Mouse (Mus musculus) thymus, adult 2 months (tissue): Measurements from ENCODE around the gene Osgep. TPM values are rescaled to one million over a fixed set of nuclear protein-coding genes. Genes with fewer than 3 reads are reported as not detected.
A peak's percentile ranks its signal among the peaks of the same experiment; 100 is the strongest.

Experiments used
- DNase-seq: peaks from one replicate; pipeline ENCODE4 v3.0.0; 2021
- H3K27ac ChIP-seq: fragments of 200-500 bp; 2 replicates; pipeline ENCODE4 v1.5.1; 2012; ENCODE audit warnings: low read length, control low read depth; ENCODE audit not compliant: control insufficient read depth, insufficient read depth
- H3K27me3 ChIP-seq: fragments of 200-500 bp; 2 replicates; pipeline ENCODE4 v1.6.1; 2012; ENCODE audit warnings: mild to moderate bottlenecking, low read length, moderate library complexity, mixed read lengths; ENCODE audit not compliant: control insufficient read depth, insufficient read depth
- H3K36me3 ChIP-seq: fragments of 200-500 bp; 2 replicates; pipeline ENCODE4 v1.6.1; 2012; ENCODE audit warnings: mild to moderate bottlenecking, low read length, moderate library complexity; ENCODE audit not compliant: control insufficient read depth, insufficient read depth
- H3K4me1 ChIP-seq: fragments of 200-500 bp; replicated peaks from 2 replicates; pipeline ENCODE4 v1.6.1; 2012; ENCODE audit warnings: low read length; ENCODE audit not compliant: control insufficient read depth, insufficient read depth
- H3K4me3 ChIP-seq: fragments of 200-500 bp; 2 replicates; pipeline ENCODE4 v1.5.1; 2012; ENCODE audit warnings: mild to moderate bottlenecking, low read length, control low read depth, moderate library complexity; ENCODE audit not compliant: control insufficient read depth, insufficient read depth
- CTCF ChIP-seq: fragments of 200-500 bp; IDR thresholded peaks from 2 replicates; pipeline ENCODE4 v1.5.1; 2012; ENCODE audit warnings: mild to moderate bottlenecking, control low read depth, low read length, moderate library complexity, borderline replicate concordance; ENCODE audit not compliant: control insufficient read depth, poor library complexity, insufficient read depth; ENCODE audit errors: extremely low read depth
- POLR2A ChIP-seq: fragments of 200-500 bp; IDR thresholded peaks from 2 replicates; pipeline ENCODE4 v1.6.1; 2012; ENCODE audit warnings: mild to moderate bottlenecking, low read length, control low read depth, moderate library complexity; ENCODE audit not compliant: control insufficient read depth, poor library complexity, insufficient read depth; ENCODE audit errors: extremely low read depth
- WGBS: fragments of 180-500 bp; shearing (Covaris S2); methylation state at CpG from one replicate; pipeline ENCODE4 v1.1.7; 2018; 5-methylcytosine and 5-hydroxymethylcytosine counted together
- polyA plus RNA-seq: library from polyadenylated mRNA; depleted of rRNA; stranded (reverse); fragments of >200 nt; gene quantifications from 2 replicates; pipeline ENCODE4 v1.2.3, GENCODE M21; 2012

Osgep gene
- polyA plus RNA-seq, 1 experiment = 131 TPM

- Histone ChIP-seq H3K27ac (peak within 1 kb of the TSS; percentile 47), H3K27me3 (no peaks in the 10 kb centered on the region), H3K4me1 (peaks cover 7% of the 10 kb centered on the region), H3K36me3 (no peaks in the 10 kb centered on the region; the same call in 1 of the 2 replicates), H3K4me3 (peak within 1 kb of the TSS; percentile 49)
- WGBS = 3% methylated on average over 31 of the region's 31 CpGs
- DNase-seq = peak; percentile 82
- TF ChIP-seq POLR2A (peak; percentile 40; the same call in 1 of the 2 replicates), CTCF (peak; percentile 61; the same call in 1 of the 2 replicates)
Observed at GRCm38 (mm10) chr14:50943932-50944667, 19.4 kb upstream of the Osgep start, which contains the start of gene Gm49342. TSS of gene Gm49342 (plus strand) at chr14:50944517.

GRCm38 (mm10) chr14:50938940-50939339, 14.2 kb upstream of the Osgep start:
- Histone ChIP-seq H3K27ac (no peak overlapping the region), H3K27me3 (no peaks in the 10 kb centered on the region), H3K4me1 (peaks cover 3% of the 10 kb centered on the region), H3K36me3 (no peaks in the 10 kb centered on the region), H3K4me3 (no peak overlapping the region)
- DNase-seq = no peak
- 21% methylated on average over 2 of the region's 2 CpGs for WGBS
- TF ChIP-seq CTCF (no peak), POLR2A (no peak)

- H3K4me1 ChIP-seq = no peaks in the 10 kb centered on the region; the same call in 1 of the 2 replicates
Observed at GRCm38 (mm10) chr14:50938119-50938908, 13.6 kb upstream of the Osgep start.

GRCm38 (mm10) chr14:50936649-50937048, 12.0 kb upstream of the Osgep start:
- peaks cover under 1% of the 10 kb centered on the region; the same call in 1 of the 2 replicates for H3K4me1 ChIP-seq
- no peak for DNase-seq
- no peaks in the 10 kb centered on the region for H3K36me3 ChIP-seq
- 88% methylated on average over 1 of the region's 1 CpGs for WGBS
- H3K4me3 ChIP-seq = no peak overlapping the region
- no peaks in the 10 kb centered on the region for H3K27me3 ChIP-seq
- H3K27ac ChIP-seq = no peak overlapping the region
- TF ChIP-seq POLR2A = no peak
- TF ChIP-seq CTCF = no peak

More at GRCm38 (mm10) chr14:50938119-50938908, 13.6 kb upstream of the Osgep start:
- TF ChIP-seq CTCF = no peak
- TF ChIP-seq POLR2A = no peak
- H3K36me3 ChIP-seq = no peaks in the 10 kb centered on the region
- no peaks in the 10 kb centered on the region for H3K27me3 ChIP-seq
- DNase-seq = no peak
- H3K27ac ChIP-seq = no peak overlapping the region
- 96% methylated on average over 3 of the region's 3 CpGs for WGBS
- H3K4me3 ChIP-seq = no peak overlapping the region

GRCm38 (mm10) chr14:50931493-50932020, 6.9 kb upstream of the Osgep start:
- no peak for DNase-seq
- Histone ChIP-seq H3K27ac (peak overlapping the region; percentile 21; the same call in 1 of the 2 replicates), H3K4me3 (peak overlapping the region; percentile 49), H3K36me3 (peaks cover 10% of the 10 kb centered on the region), H3K4me1 (peaks cover 6% of the 10 kb centered on the region), H3K27me3 (no peaks in the 10 kb centered on the region)
- no peak for TF ChIP-seq POLR2A
- no peak for TF ChIP-seq CTCF
- WGBS = 22% methylated on average over 12 of the region's 12 CpGs
